Mouse (Mus musculus): ENCODE results near the gene Stx2. TPM values are rescaled to one million over a fixed set of nuclear protein-coding genes. Genes with fewer than 3 reads are reported as not detected.

The Stx2 gene
- polyA plus RNA-seq, 3 experiments from 2014 or later: 1.1 to 2.3 (median 1.9) TPM

- no peak for ATAC-seq
Measured at GRCm38 (mm10) chr5:128952291-128953195, 55.8 kb downstream of the Stx2 start.

DNA sequence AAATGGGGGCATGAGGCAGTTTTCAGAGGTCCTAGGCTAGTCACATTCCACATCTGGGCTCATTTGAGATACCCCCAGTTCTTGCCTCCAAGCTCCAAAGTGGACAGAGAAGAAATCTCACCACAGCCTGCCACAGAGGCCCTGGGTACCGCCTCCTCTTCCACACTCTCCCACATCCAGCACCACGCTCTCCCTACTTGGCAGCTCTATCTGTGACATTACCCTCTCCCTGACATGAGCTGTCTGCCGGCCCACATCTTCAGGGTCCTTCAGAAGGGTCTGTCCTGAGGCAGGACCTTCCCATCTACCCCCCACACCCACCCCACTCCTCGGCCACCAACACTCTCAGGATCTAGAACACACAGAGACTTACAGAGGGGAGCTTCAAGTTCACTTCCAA, 56.9 kb downstream of the Stx2 start:
- no peak for ATAC-seq

GRCm38 (mm10) chr5:128947093-128947492, 61.3 kb downstream of the Stx2 start:
- ATAC-seq: no peak

DNA sequence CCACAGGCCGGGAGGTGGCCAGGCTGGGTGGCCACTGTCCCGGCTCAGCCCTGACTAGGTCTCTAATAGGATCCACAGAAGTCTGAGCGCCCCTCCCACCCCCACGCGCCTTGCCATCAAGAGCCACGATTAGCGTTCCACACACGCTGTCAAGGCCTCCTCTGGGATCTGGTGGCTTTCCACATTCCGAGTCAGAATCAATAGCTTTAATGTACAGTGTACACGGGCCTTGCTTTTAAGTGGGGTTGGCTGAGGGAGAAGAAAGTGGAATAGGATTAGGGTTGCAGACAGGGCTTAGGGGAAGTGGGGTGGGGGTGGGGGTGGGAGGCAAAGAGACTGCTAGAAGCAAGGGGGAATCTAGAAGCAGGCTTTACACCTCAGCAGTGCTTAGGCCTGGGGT, 67.9 kb downstream of the Stx2 start:
- ATAC-seq: no peak

DNA sequence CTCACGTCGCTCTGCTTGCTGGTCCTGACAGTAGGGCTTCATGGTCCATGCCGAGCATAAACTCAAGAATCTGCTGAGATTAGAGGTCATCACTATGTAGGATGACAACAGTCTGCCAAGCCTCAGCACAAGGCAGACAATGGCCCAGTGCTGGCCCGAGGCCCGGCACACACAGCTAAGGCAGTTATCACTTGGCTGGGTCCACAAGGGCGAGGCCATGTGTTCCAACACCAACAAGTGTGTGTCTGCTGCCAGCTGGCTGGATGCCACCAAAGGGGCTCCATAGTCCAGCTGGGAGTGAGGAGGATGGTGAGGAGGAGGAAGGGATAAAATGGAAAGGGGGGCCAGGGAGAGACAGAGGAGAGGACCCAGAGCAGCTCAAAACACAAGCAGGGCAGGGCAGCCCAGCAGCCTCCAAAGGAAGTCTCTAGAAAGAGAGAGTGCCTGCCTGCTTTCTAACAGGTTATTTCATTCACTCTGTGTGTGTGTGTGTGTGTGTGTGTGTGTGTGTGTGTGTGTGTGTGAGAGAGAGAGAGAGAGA, 72.9 kb downstream of the Stx2 start:
- ATAC-seq: no peak

Other genes starting within 250 kb of the Stx2 start
- not detected for gene Rimbp2, start 55.1 kb downstream of the Stx2 start, polyA plus RNA-seq (2017; shearing (Covaris generic))
- 100 to 1,000 TPM; 221 to 494 (median 253) TPM for gene Ran, start 11.5 kb upstream of the Stx2 start, polyA plus RNA-seq (2017; shearing (Covaris generic))
- 1 to 10 TPM in 1 of 3 experiments, under 1 TPM in 2; 0.34 to 1.5 (median 0.68) TPM for gene Adgrd1, start 88.2 kb upstream of the Stx2 start, polyA plus RNA-seq (2017; shearing (Covaris generic))